Comparison of ENCODE assay signal across 26 mouse cellular contexts in genomic region chr19:38507966-38508625, GRCm38 (mm10). TPM values are rescaled to one million over a fixed set of nuclear protein-coding genes. Genes with fewer than 3 reads are reported as not detected.
DNase-seq lines count a peak whose midpoint lies in the region; ATAC-seq and TF ChIP-seq lines count a peak whose summit lies in the region.
"Had no signal": no experiment of that assay in that cellular context is flagged by ENCODE, and none has a peak within 500 bp of the region (broad histone marks: within the 10 kb centered on the region; RNA-seq: fewer than 3 reads in every experiment).

No protein-coding gene starts in this region.

- H3K4me2 ChIP-seq in embryonic facial prominence, embryonic 12.5 days (replicated peaks), result no peak overlapping the region
- H3K4me2 ChIP-seq in hindbrain, embryonic 16.5 days (ENCODE audit: low read length), result no peak overlapping the region
- H3K4me2 ChIP-seq: intestine, embryonic 15.5 days; liver, embryonic 11.5 days; midbrain, embryonic 13.5 days; stomach, embryonic 15.5 days had no signal

- no peaks in the 10 kb centered on the region for H3K27me3 ChIP-seq in embryonic facial prominence, embryonic 12.5 days
- H3K27me3 ChIP-seq in embryonic facial prominence, embryonic 10.5 days (replicated peaks; ENCODE audit: low read depth, poor library complexity, severe bottlenecking), result no peaks in the 10 kb centered on the region
- H3K27me3 ChIP-seq in hindbrain, embryonic 10.5 days (ENCODE audit: insufficient read depth, poor library complexity, severe bottlenecking), result no peaks in the 10 kb centered on the region
- H3K27me3 ChIP-seq in hindbrain, embryonic 16.5 days (replicated peaks; ENCODE audit: control insufficient read depth, insufficient read depth, low read length), result no peaks in the 10 kb centered on the region
- H3K27me3 ChIP-seq in ES-Bruce4 (ENCODE audit: control insufficient read depth, insufficient read depth, low read length, poor library complexity, severe bottlenecking), result no peaks in the 10 kb centered on the region
- H3K27me3 ChIP-seq in limb, embryonic 10.5 days (ENCODE audit: low read depth, poor library complexity, severe bottlenecking), result no peaks in the 10 kb centered on the region
- H3K27me3 ChIP-seq: intestine, embryonic 15.5 days; megakaryocyte, embryonic 14.5 days; midbrain, embryonic 13.5 days; Patski; stomach, embryonic 15.5 days had no signal

- TF ChIP-seq EP300 in ES-Bruce4 (IDR thresholded peaks at IDR 0.05; ENCODE audit: insufficient read depth, low read depth, low read length), result no peak

- H3K4me1 ChIP-seq in embryonic facial prominence, embryonic 12.5 days, result peaks cover 10% of the 10 kb centered on the region; the same call in 1 of the 2 replicates
- H3K4me1 ChIP-seq in embryonic facial prominence, embryonic 10.5 days, result peaks cover 17% of the 10 kb centered on the region
- peaks cover 21% of the 10 kb centered on the region for H3K4me1 ChIP-seq in hindbrain, embryonic 10.5 days (replicated peaks)
- no peaks in the 10 kb centered on the region for H3K4me1 ChIP-seq in hindbrain, embryonic 16.5 days (ENCODE audit: control insufficient read depth, insufficient read depth, low read depth, low read length)
- H3K4me1 ChIP-seq in ES-Bruce4 (ENCODE audit: control insufficient read depth, insufficient read depth, low read length), result peaks cover 2% of the 10 kb centered on the region
- H3K4me1 ChIP-seq in limb, embryonic 10.5 days, result peaks cover 13% of the 10 kb centered on the region; the same call in 1 of the 2 replicates
- H3K4me1 ChIP-seq: intestine, embryonic 15.5 days; megakaryocyte, embryonic 14.5 days; midbrain, embryonic 13.5 days; stomach, embryonic 15.5 days had no signal

- H3K9me3 ChIP-seq in embryonic facial prominence, embryonic 12.5 days, result no peaks in the 10 kb centered on the region
- H3K9me3 ChIP-seq in embryonic facial prominence, embryonic 10.5 days, result no peaks in the 10 kb centered on the region
- H3K9me3 ChIP-seq in hindbrain, embryonic 10.5 days, result no peaks in the 10 kb centered on the region
- H3K9me3 ChIP-seq in hindbrain, embryonic 16.5 days (ENCODE audit: control insufficient read depth, low read length), result no peaks in the 10 kb centered on the region
- H3K9me3 ChIP-seq in ES-Bruce4 (replicated peaks; ENCODE audit: control insufficient read depth, insufficient read depth, low read length, poor library complexity, severe bottlenecking), result no peaks in the 10 kb centered on the region
- no peaks in the 10 kb centered on the region for H3K9me3 ChIP-seq in limb, embryonic 10.5 days (replicated peaks)
- H3K9me3 ChIP-seq: G1E; intestine, embryonic 15.5 days; midbrain, embryonic 13.5 days; stomach, embryonic 15.5 days had no signal

- 77% methylated on average over 9 of the region's 9 CpGs for WGBS in embryonic facial prominence, embryonic 12.5 days
- 70% methylated on average over 9 of the region's 9 CpGs for WGBS in embryonic facial prominence, embryonic 10.5 days
- 60% methylated on average over 9 of the region's 9 CpGs for WGBS in hindbrain, embryonic 10.5 days
- 57% methylated on average over 8 of the region's 9 CpGs for WGBS in hindbrain, embryonic 16.5 days
- WGBS in limb, embryonic 10.5 days, result 75% methylated on average over 9 of the region's 9 CpGs

- H3K36me3 ChIP-seq in embryonic facial prominence, embryonic 12.5 days, result no peaks in the 10 kb centered on the region
- H3K36me3 ChIP-seq in embryonic facial prominence, embryonic 10.5 days (replicated peaks), result no peaks in the 10 kb centered on the region
- H3K36me3 ChIP-seq in hindbrain, embryonic 10.5 days, result no peaks in the 10 kb centered on the region
- H3K36me3 ChIP-seq in hindbrain, embryonic 16.5 days (ENCODE audit: control insufficient read depth, insufficient read depth, low read length), result no peaks in the 10 kb centered on the region
- H3K36me3 ChIP-seq in ES-Bruce4 (ENCODE audit: control insufficient read depth, insufficient read depth, low read length, poor library complexity, severe bottlenecking), result no peaks in the 10 kb centered on the region
- H3K36me3 ChIP-seq in limb, embryonic 10.5 days, result no peaks in the 10 kb centered on the region
- H3K36me3 ChIP-seq: G1E; intestine, embryonic 15.5 days; midbrain, embryonic 13.5 days; stomach, embryonic 15.5 days had no signal

- TF ChIP-seq CTCF in ES-Bruce4 (IDR thresholded peaks at IDR 0.05; ENCODE audit: low read depth, low read length), result no peak

- TF ChIP-seq POLR2A in ES-Bruce4 (IDR thresholded peaks at IDR 0.05; ENCODE audit: insufficient read depth, low read length), result no peak

- no peak overlapping the region for H3K9ac ChIP-seq in embryonic facial prominence, embryonic 12.5 days
- H3K9ac ChIP-seq in hindbrain, embryonic 16.5 days (ENCODE audit: low read depth, low read length), result no peak overlapping the region
- H3K9ac ChIP-seq in ES-Bruce4 (ENCODE audit: low read depth, poor library complexity, severe bottlenecking), result no peak overlapping the region
- H3K9ac ChIP-seq: intestine, embryonic 15.5 days; midbrain, embryonic 13.5 days; stomach, embryonic 15.5 days had no signal

- H3K27ac ChIP-seq in embryonic facial prominence, embryonic 12.5 days, result 0 out of 2 replicates have a peak overlapping the region, but pooled peaks have one; percentile 42
- no peak overlapping the region for H3K27ac ChIP-seq in embryonic facial prominence, embryonic 10.5 days (replicated peaks)
- peak overlapping the region; percentile 36; the same call in 1 of the 2 replicates for H3K27ac ChIP-seq in hindbrain, embryonic 10.5 days
- H3K27ac ChIP-seq in hindbrain, embryonic 16.5 days (ENCODE audit: low read depth, low read length), result no peak overlapping the region
- H3K27ac ChIP-seq in ES-Bruce4 (ENCODE audit: insufficient read depth, low read length), result peak overlapping the region; percentile 86
- H3K27ac ChIP-seq in limb, embryonic 10.5 days, result peak overlapping the region; percentile 61; the same call in 1 of the 2 replicates
- H3K27ac ChIP-seq: gastrocnemius, adult 2 months; intestine, embryonic 15.5 days; midbrain, embryonic 13.5 days; stomach, embryonic 15.5 days had no signal

- H3K4me3 ChIP-seq in embryonic facial prominence, embryonic 12.5 days, result no peak overlapping the region
- no peak overlapping the region for H3K4me3 ChIP-seq in embryonic facial prominence, embryonic 10.5 days
- no peak overlapping the region for H3K4me3 ChIP-seq in hindbrain, embryonic 10.5 days
- no peak overlapping the region for H3K4me3 ChIP-seq in hindbrain, embryonic 16.5 days (ENCODE audit: low read length)
- no peak overlapping the region for H3K4me3 ChIP-seq in ES-Bruce4 (ENCODE audit: low read depth, low read length)
- no peak overlapping the region for H3K4me3 ChIP-seq in limb, embryonic 10.5 days
- H3K4me3 ChIP-seq: erythroblast, embryonic 14.5 days; gastrocnemius, adult 2 months; intestine, embryonic 15.5 days; megakaryocyte, embryonic 14.5 days; midbrain, embryonic 13.5 days; stomach, embryonic 15.5 days had no signal

- ATAC-seq in embryonic facial prominence, embryonic 12.5 days (ENCODE audit: insufficient number of reproducible peaks, insufficient read depth, low FRiP score, low TSS enrichment), result no peak
- no peak for ATAC-seq in hindbrain, embryonic 16.5 days
- ATAC-seq: activated CD4-positive, CD25-positive, alpha-beta regulatory T cell, adult 4 months; Patski had no signal

- DNase-seq in embryonic facial prominence, embryonic 10.5 days (ENCODE audit: low spot score), result no peak
- DNase-seq in hindbrain, embryonic 10.5 days (ENCODE audit: low spot score), result no peak
- no peak for DNase-seq in limb, embryonic 10.5 days (ENCODE audit: low spot score)
- no peak for DNase-seq in kidney, postnatal 4 days
- no peak for DNase-seq in kidney, postnatal 10 days
- DNase-seq: adrenal gland, adult 8-10 months; cerebellum, adult 11-12 months; cerebellum, postnatal 10 days; gastrocnemius, adult 2 months; kidney, adult 8-10 months; kidney, postnatal 14 days; lung, adult 2 months; thymus, adult 18-20 months; thymus, postnatal 36 days had no signal

RNA-seq across cellular contexts. Expression of gene Plce1, which starts 27.2 kb away (rescaled TPM):
- 4.7 and 5.7 TPM in 2 replicates for polyA plus RNA-seq in embryonic facial prominence, embryonic 12.5 days (2016; fragmentation: Nextera tagmentation; extraction: Ambion mirVana)
- polyA plus RNA-seq in embryonic facial prominence, embryonic 10.5 days (2016; fragmentation: Nextera tagmentation; extraction: Ambion mirVana), result 2.3 and 2.7 TPM in 2 replicates
- 4.5 and 5.0 TPM in 2 replicates for polyA plus RNA-seq in hindbrain, embryonic 10.5 days (2016; fragmentation: Nextera tagmentation; extraction: Ambion mirVana)
- polyA plus RNA-seq in hindbrain, embryonic 16.5 days (2015; fragmentation: Nextera tagmentation; extraction: Ambion mirVana), result 3.0 and 4.3 TPM in 2 replicates
- polyA plus RNA-seq in ES-Bruce4 (2011; ENCODE audit: insufficient read depth, insufficient read length, low read depth, missing spikeins), result 2.8 and 3.7 TPM in 2 replicates
- polyA plus RNA-seq in limb, embryonic 10.5 days (2016; fragmentation: Nextera tagmentation; extraction: Ambion mirVana), result 1.6 and 2.6 TPM in 2 replicates
- polyA plus RNA-seq: erythroblast, embryonic 14.5 days; G1E had no signal

Comparison
In these comparisons a context has a peak if more than half of its experiments do, and no peak if none do; other contexts are left out.
1. H3K27ac ChIP-seq: peak in embryonic facial prominence, embryonic 12.5 days (single experiment), hindbrain, embryonic 10.5 days (single experiment), ES-Bruce4 (single experiment) and limb, embryonic 10.5 days (single experiment); none in embryonic facial prominence, embryonic 10.5 days (single experiment) and hindbrain, embryonic 16.5 days (single experiment).